Mouse (Mus musculus) R1 (cell line): ENCODE results near the gene Vwa7.

Experiments used
- DNase-seq: peaks from one replicate; pipeline ENCODE4 v3.0.0-alpha.2; 2018; ENCODE audit warnings: low read depth, low spot score

The Vwa7 gene

GRCm38 (mm10) chr17:35045807-35046680 is 29.7 kb downstream of the Vwa7 start:
- peak; percentile 16 for DNase-seq

- peak; percentile 100 for DNase-seq
Observed at GRCm38 (mm10) chr17:35046681-35047455, 30.5 kb downstream of the Vwa7 start, which contains the start of gene Msh5. TSS of gene Msh5 (minus strand) at chr17:35046745.

- DNase-seq = no peak
Observed at GRCm38 (mm10) chr17:35047688-35048087, 31.3 kb downstream of the Vwa7 start.

GRCm38 (mm10) chr17:35048149-35048931 is 32.0 kb downstream of the Vwa7 start:
- DNase-seq = no peak

GRCm38 (mm10) chr17:35048932-35049440 is 32.6 kb downstream of the Vwa7 start:
- DNase-seq = no peak

GRCm38 (mm10) chr17:35049561-35050016 is 33.2 kb downstream of the Vwa7 start, which contains the start of gene Clic1:
TSS of gene Clic1 (plus strand) at chr17:35049966.
- DNase-seq = peak; percentile 41

- peak; percentile 77 for DNase-seq
Observed at GRCm38 (mm10) chr17:35050126-35050750, 33.9 kb downstream of the Vwa7 start.

- peak; percentile 90 for DNase-seq
Observed at GRCm38 (mm10) chr17:35051156-35052086, 35.0 kb downstream of the Vwa7 start.

GRCm38 (mm10) chr17:35052271-35052798 is 36.0 kb downstream of the Vwa7 start:
- DNase-seq = peak; percentile 56

- no peak for DNase-seq
Observed at GRCm38 (mm10) chr17:35055691-35056495, 39.5 kb downstream of the Vwa7 start.

GRCm38 (mm10) chr17:35057090-35057489 is 40.7 kb downstream of the Vwa7 start:
- no peak for DNase-seq

GRCm38 (mm10) chr17:35058316-35058715 is 41.9 kb downstream of the Vwa7 start:
- no peak for DNase-seq

GRCm38 (mm10) chr17:35058911-35059892 is 42.8 kb downstream of the Vwa7 start, which contains the start of gene Ddah2:
TSS of gene Ddah2 (plus strand) at chr17:35059035.
- peak; percentile 90 for DNase-seq

GRCm38 (mm10) chr17:35060071-35060470 is 43.7 kb downstream of the Vwa7 start:
- no peak for DNase-seq

GRCm38 (mm10) chr17:35060737-35061297 is 44.4 kb downstream of the Vwa7 start:
- DNase-seq = peak; percentile 73

- DNase-seq = peak; percentile 36
Observed at GRCm38 (mm10) chr17:35061299-35061698, 44.9 kb downstream of the Vwa7 start.

- DNase-seq = no peak
Observed at GRCm38 (mm10) chr17:35063466-35063865, 47.1 kb downstream of the Vwa7 start.
